Mouse (Mus musculus) lung, adult 2 months (tissue): ENCODE measurements at regions not wholly inside any gene's neighbourhood (a gene's known extent, or its start where the extent isn't known, plus 50 kb on each side); places are given as distances from the start of the nearest gene placed in this dataset.

Source experiments
- CTCF ChIP-seq: fragments of 200-500 bp; IDR thresholded peaks from 2 replicates; pipeline ENCODE4 v1.5.1; 2011; ENCODE audit warnings: mild to moderate bottlenecking, low read length, control low read depth; ENCODE audit not compliant: insufficient read depth
- POLR2A ChIP-seq: fragments of 200-500 bp; IDR thresholded peaks from 2 replicates; pipeline ENCODE4 v1.6.1; 2011; ENCODE audit warnings: low read depth, mild to moderate bottlenecking, control low read depth, low read length, borderline replicate concordance; ENCODE audit errors: extremely low read depth

DNA sequence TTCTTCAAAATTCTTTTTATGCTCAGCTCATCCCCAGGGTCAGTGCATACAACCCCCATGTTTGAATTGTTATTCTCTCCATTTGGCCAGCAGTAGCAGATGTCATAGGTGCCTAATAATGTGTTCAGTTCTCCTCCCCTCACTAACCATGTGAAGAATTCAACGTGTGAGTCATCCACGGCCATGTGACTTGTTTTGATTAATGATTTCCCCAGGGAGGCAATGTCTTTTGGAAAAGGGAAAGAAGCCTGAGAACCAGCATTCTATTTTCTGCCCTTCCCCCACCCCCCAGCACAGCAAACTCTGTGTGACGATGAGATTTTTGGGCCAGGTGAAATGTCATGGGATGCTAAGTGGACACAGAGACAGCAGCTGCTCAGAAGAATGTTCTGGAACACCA, 459.5 kb upstream of the Nr2f2 start:
- TF ChIP-seq CTCF (no peak), POLR2A (no peak)
